Mouse (Mus musculus): ENCODE results near the gene Sphk1.
A peak's percentile ranks its signal among the peaks of the same experiment; 100 is the strongest.

Sphk1 gene

GRCm38 (mm10) chr11:116508689-116509088 lies 22.0 kb upstream of the Sphk1 start:
- DNase-seq, result no peak

- DNase-seq, result no peak
These were observed 19.3 kb upstream of the Sphk1 start for GRCm38 (mm10) chr11:116511301-116511868.

- no peak for DNase-seq
These were observed 18.6 kb upstream of the Sphk1 start for GRCm38 (mm10) chr11:116512154-116512553.

GRCm38 (mm10) chr11:116512987-116513386 lies 17.7 kb upstream of the Sphk1 start:
- DNase-seq, result no peak

GRCm38 (mm10) chr11:116513531-116514038 lies 17.1 kb upstream of the Sphk1 start:
- DNase-seq, result no peak

- peak; percentile 82 to 87 for DNase-seq
These were observed 15.2 kb upstream of the Sphk1 start for GRCm38 (mm10) chr11:116515330-116516020.

- DNase-seq, result no peak
These were observed 12.2 kb upstream of the Sphk1 start for GRCm38 (mm10) chr11:116518482-116518881.

GRCm38 (mm10) chr11:116521143-116521542 lies 9.6 kb upstream of the Sphk1 start:
- no peak for DNase-seq

- DNase-seq, result no peak
These were observed 8.7 kb upstream of the Sphk1 start for GRCm38 (mm10) chr11:116522046-116522445.

- peak; percentile 74 to 75 for DNase-seq
These were observed 7.6 kb upstream of the Sphk1 start for GRCm38 (mm10) chr11:116522886-116523698.

GRCm38 (mm10) chr11:116523699-116524189 lies 7.0 kb upstream of the Sphk1 start:
- peak; percentile 59 to 71 for DNase-seq

- no peak for DNase-seq
These were observed 1.9 kb upstream of the Sphk1 start for GRCm38 (mm10) chr11:116528636-116529320.

GRCm38 (mm10) chr11:116531371-116532191 lies 856 bp downstream of the Sphk1 start:
- peak; percentile 51 to 52 for DNase-seq

GRCm38 (mm10) chr11:116532262-116532809 lies 1.6 kb downstream of the Sphk1 start:
- DNase-seq, result peak; percentile 59 to 65

GRCm38 (mm10) chr11:116532810-116533338 lies 2.1 kb downstream of the Sphk1 start:
- peak; percentile 73 to 74 for DNase-seq

- DNase-seq, result peak; percentile 41 to 57
These were observed 2.8 kb downstream of the Sphk1 start for GRCm38 (mm10) chr11:116533341-116534153.

GRCm38 (mm10) chr11:116534154-116534865 lies 3.6 kb downstream of the Sphk1 start:
- peak; percentile 87 for DNase-seq

- no peak for DNase-seq
These were observed 6.0 kb downstream of the Sphk1 start for GRCm38 (mm10) chr11:116536685-116537084.

- no peak for DNase-seq
These were observed 6.7 kb downstream of the Sphk1 start for GRCm38 (mm10) chr11:116537388-116537787.
